Mouse (Mus musculus): ENCODE measurements around the gene Rfx8. TPM values are rescaled to one million over a fixed set of nuclear protein-coding genes. Genes with fewer than 3 reads are reported as not detected.

Rfx8 gene
- total and polyA plus RNA-seq, 3 experiments: not detected

- peak; percentile 20 for DNase-seq (ENCODE audit: low read depth, low spot score)
- Histone ChIP-seq H3K9ac (ENCODE audit: control insufficient read depth, low read depth, low read length, poor library complexity, severe bottlenecking) (no peak overlapping the region), H3K4me1 (ENCODE audit: control insufficient read depth in 1 of 2, insufficient read depth in 2 of 2, low read length in 2 of 2) (no peaks in the 10 kb centered on the region), H3K79me2 (ENCODE audit: control insufficient read depth, insufficient read depth, low read length, poor library complexity) (no peaks in the 10 kb centered on the region), H3K9me3 (replicated peaks; ENCODE audit: insufficient read depth, low read length) (no peaks in the 10 kb centered on the region), H3K27ac (ENCODE audit: control insufficient read depth, low read depth, low read length) (no peak overlapping the region), H3K4me3 (ENCODE audit: control insufficient read depth in 1 of 2, insufficient read depth in 1 of 2, low read depth in 2 of 2, low read length in 2 of 2) (no peak overlapping the region), H3K27me3 (ENCODE audit: control insufficient read depth in 1 of 2, insufficient read depth in 2 of 2, low read length in 2 of 2) (no peaks in the 10 kb centered on the region), H3K36me3 (ENCODE audit: control insufficient read depth in 1 of 2, insufficient read depth in 2 of 2, low read length in 2 of 2) (no peaks in the 10 kb centered on the region)
- TF ChIP-seq SMC3 (IDR thresholded peaks at IDR 0.05; ENCODE audit: low read depth, low read length): no peak
- peak; percentile 37 to 42 (median 39) for TF ChIP-seq CTCF (IDR thresholded peaks at IDR 0.05 in 2 of 3, conservative IDR thresholded peaks at IDR 0.05 in 1 of 3; ENCODE audit: control insufficient read depth in 1 of 3, insufficient read depth in 1 of 3, low read depth in 2 of 3, low read length in 3 of 3, poor library complexity in 1 of 3, severe bottlenecking in 1 of 3)
- peak; percentile 32 for TF ChIP-seq RAD21 (IDR thresholded peaks at IDR 0.05; ENCODE audit: low read depth, low read length)
- no peak for TF ChIP-seq MAX (IDR thresholded peaks at IDR 0.05; ENCODE audit: low read length)
- TF ChIP-seq ZMIZ1 (IDR thresholded peaks at IDR 0.05; ENCODE audit: low read depth, low read length): no peak
These were observed 79.1 kb downstream of the Rfx8 start for GRCm38 (mm10) chr1:39641667-39642066.

- H3K9ac ChIP-seq (ENCODE audit: control insufficient read depth, low read depth, low read length, poor library complexity, severe bottlenecking): no peak overlapping the region
- DNase-seq (ENCODE audit: low read depth, low spot score): no peak
- no peaks in the 10 kb centered on the region for H3K4me1 ChIP-seq (ENCODE audit: control insufficient read depth in 1 of 2, insufficient read depth in 2 of 2, low read length in 2 of 2)
- no peaks in the 10 kb centered on the region; a peak in 1 of 4 replicates for H3K27me3 ChIP-seq (ENCODE audit: control insufficient read depth in 1 of 2, insufficient read depth in 2 of 2, low read length in 2 of 2)
- no peak for TF ChIP-seq JUND (IDR thresholded peaks at IDR 0.05; ENCODE audit: low read depth, low read length)
- no peak for TF ChIP-seq MAX (IDR thresholded peaks at IDR 0.05; ENCODE audit: low read length)
- no peak for TF ChIP-seq SMC3 (IDR thresholded peaks at IDR 0.05; ENCODE audit: low read depth, low read length)
- no peaks in the 10 kb centered on the region for H3K79me2 ChIP-seq (ENCODE audit: control insufficient read depth, insufficient read depth, low read length, poor library complexity)
- H3K4me3 ChIP-seq (ENCODE audit: control insufficient read depth in 1 of 2, insufficient read depth in 1 of 2, low read depth in 2 of 2, low read length in 2 of 2): no peak overlapping the region
- H3K9me3 ChIP-seq (replicated peaks; ENCODE audit: insufficient read depth, low read length): no peaks in the 10 kb centered on the region
- no peaks in the 10 kb centered on the region for H3K36me3 ChIP-seq (ENCODE audit: control insufficient read depth in 1 of 2, insufficient read depth in 2 of 2, low read length in 2 of 2)
- H3K27ac ChIP-seq (ENCODE audit: control insufficient read depth, low read depth, low read length): no peak overlapping the region
These were observed 83.7 kb downstream of the Rfx8 start for GRCm38 (mm10) chr1:39637139-39637538.

- no peak overlapping the region for H3K27ac ChIP-seq (ENCODE audit: control insufficient read depth, low read depth, low read length)
- no peak overlapping the region for H3K4me3 ChIP-seq (ENCODE audit: control insufficient read depth in 1 of 2, insufficient read depth in 1 of 2, low read depth in 2 of 2, low read length in 2 of 2)
These were observed 84.1 kb downstream of the Rfx8 start for GRCm38 (mm10) chr1:39636660-39637059.

More at GRCm38 (mm10) chr1:39636660-39637059, 84.1 kb downstream of the Rfx8 start:
- H3K9me3 ChIP-seq (replicated peaks; ENCODE audit: insufficient read depth, low read length): no peaks in the 10 kb centered on the region
- H3K36me3 ChIP-seq (ENCODE audit: control insufficient read depth in 1 of 2, insufficient read depth in 2 of 2, low read length in 2 of 2): no peaks in the 10 kb centered on the region
- H3K4me1 ChIP-seq (ENCODE audit: control insufficient read depth in 1 of 2, insufficient read depth in 2 of 2, low read length in 2 of 2): no peaks in the 10 kb centered on the region
- DNase-seq (ENCODE audit: low read depth, low spot score): no peak
- no peaks in the 10 kb centered on the region; a peak in 1 of 4 replicates for H3K27me3 ChIP-seq (ENCODE audit: control insufficient read depth in 1 of 2, insufficient read depth in 2 of 2, low read length in 2 of 2)
- no peak for TF ChIP-seq RCOR1 (IDR thresholded peaks at IDR 0.05; ENCODE audit: low read depth, low read length)
- no peak for TF ChIP-seq ZC3H11A (IDR thresholded peaks at IDR 0.05; ENCODE audit: low read depth, low read length)
- no peak for TF ChIP-seq SIN3A (IDR thresholded peaks at IDR 0.05; ENCODE audit: low read length)
- TF ChIP-seq E2F4 (IDR thresholded peaks at IDR 0.05; ENCODE audit: borderline replicate concordance, low read depth, low read length): no peak
- no peak for TF ChIP-seq MYC (IDR thresholded peaks at IDR 0.05; ENCODE audit: low read depth, low read length)
- TF ChIP-seq ZMIZ1 (IDR thresholded peaks at IDR 0.05; ENCODE audit: low read depth, low read length): no peak
- TF ChIP-seq ZNF384 (IDR thresholded peaks at IDR 0.05; ENCODE audit: low read depth, low read length): no peak
- no peak for TF ChIP-seq NELFE (IDR thresholded peaks at IDR 0.05; ENCODE audit: low read depth, low read length)
- TF ChIP-seq JUND (IDR thresholded peaks at IDR 0.05; ENCODE audit: low read depth, low read length): no peak
- TF ChIP-seq SMC3 (IDR thresholded peaks at IDR 0.05; ENCODE audit: low read depth, low read length): no peak
- no peak for TF ChIP-seq ETS1 (IDR thresholded peaks at IDR 0.05; ENCODE audit: low read depth, low read length)
- no peak for TF ChIP-seq TBP (IDR thresholded peaks at IDR 0.05; ENCODE audit: low read depth, low read length)
- TF ChIP-seq GATA1 (IDR thresholded peaks at IDR 0.05; ENCODE audit: low read depth, low read length): no peak
- no peak for TF ChIP-seq BHLHE40 (IDR thresholded peaks at IDR 0.05; ENCODE audit: borderline replicate concordance, low read depth, low read length)
- TF ChIP-seq MYB (IDR thresholded peaks at IDR 0.05; ENCODE audit: low read depth, low read length): no peak
- no peak overlapping the region for H3K9ac ChIP-seq (ENCODE audit: control insufficient read depth, low read depth, low read length, poor library complexity, severe bottlenecking)
- H3K79me2 ChIP-seq (ENCODE audit: control insufficient read depth, insufficient read depth, low read length, poor library complexity): no peaks in the 10 kb centered on the region
